Mouse (Mus musculus) erythroblast, embryonic 14.5 days (primary cell): ENCODE measurements around the gene Hgfac.

ENCODE experiments used
- GATA1 ChIP-seq: IDR thresholded peaks from 2 replicates; pipeline ENCODE4 v1.6.1; 2012; ENCODE audit warnings: low read length, inconsistent platforms, mixed read lengths
- TAL1 ChIP-seq: IDR thresholded peaks from 3 replicates; pipeline ENCODE4 v1.6.1; 2012; ENCODE audit warnings: low read length, inconsistent platforms, mixed read lengths

DNA sequence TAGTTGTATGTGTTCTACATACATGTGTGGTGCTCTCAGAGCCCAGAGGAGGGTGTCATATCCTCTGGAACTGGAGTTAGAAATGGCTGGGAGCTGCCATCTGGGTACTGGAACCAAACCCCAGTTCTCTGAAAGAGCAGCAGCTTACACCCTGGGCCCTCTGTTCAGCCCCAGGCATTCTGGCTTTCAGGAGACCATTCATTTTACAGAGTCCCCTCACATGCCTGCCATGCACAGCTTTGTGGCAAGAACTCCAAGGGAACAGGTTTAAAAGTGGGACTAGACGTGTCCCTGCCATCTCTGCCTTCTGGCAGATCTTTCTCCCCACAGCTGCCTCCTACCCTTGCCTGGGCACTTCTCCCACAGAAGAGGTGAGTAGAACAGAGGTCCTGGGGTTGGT lies 7.7 kb upstream of the Hgfac start:
- TF ChIP-seq TAL1 (no peak), GATA1 (no peak)
